Mouse (Mus musculus): Measurements from ENCODE around the gene Lypd5.

Gene Lypd5

DNA sequence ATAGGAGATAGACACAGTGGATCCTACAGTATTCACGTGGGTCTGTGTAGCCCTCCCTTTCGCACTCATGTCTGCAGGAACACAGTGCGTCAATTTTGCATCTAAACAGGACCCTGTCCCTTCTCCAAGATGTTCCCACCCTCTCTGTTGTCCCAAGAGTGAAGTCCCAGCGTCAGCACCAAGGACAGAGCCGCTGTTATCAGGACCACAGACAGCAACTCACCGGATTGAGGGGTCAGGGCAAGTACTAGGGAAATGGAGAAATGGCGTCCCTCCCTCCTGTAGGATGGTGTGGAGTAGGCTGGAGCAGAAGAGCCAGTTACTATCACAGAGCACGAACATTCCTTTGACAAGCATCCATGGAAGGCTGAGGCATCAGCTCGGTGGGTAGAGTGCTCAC, 10.3 kb downstream of the Lypd5 start:
- DNase-seq (ENCODE audit: low read depth, low spot score): peak; percentile 68

DNA sequence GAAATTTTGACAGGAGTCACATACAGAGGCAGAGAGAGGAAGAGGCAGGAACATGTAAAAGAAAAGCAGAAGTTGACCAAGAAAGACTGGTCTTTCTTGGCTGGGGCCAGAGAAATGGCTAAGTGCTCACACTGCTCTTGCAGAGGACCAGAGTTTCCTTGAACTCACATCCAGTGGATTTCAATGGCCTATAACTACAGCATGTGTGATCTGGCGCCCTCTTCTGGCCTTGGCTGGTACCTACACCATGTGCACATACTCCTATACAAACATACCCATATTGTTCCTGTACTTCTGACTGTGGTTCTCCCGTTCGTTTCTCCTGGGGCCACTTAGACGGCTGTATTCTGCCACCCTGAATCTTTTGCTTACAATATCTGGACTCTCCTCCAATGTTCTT, 12.0 kb downstream of the Lypd5 start:
- DNase-seq (ENCODE audit: low read depth, low spot score): no peak

DNA sequence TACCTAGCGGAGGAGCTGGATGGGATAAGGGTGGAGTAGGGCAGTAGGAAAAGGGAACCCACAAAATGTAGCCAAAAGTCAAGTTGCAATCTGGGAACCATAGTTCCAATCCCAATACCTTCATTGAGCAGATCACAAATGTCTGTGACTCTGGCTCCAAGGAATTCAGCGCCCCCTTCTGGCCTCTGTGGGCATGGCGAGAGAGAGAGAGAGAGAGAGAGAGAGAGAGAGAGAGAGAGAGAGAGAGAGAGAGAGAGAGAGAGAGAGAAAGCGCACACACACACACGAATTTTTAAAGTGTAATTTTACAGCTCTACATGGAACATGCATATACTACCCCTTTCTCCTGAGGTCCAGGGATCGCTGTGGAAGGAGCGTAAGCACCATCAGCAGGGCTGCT, 14.2 kb downstream of the Lypd5 start:
- DNase-seq (ENCODE audit: low read depth, low spot score): peak; percentile 56

DNA sequence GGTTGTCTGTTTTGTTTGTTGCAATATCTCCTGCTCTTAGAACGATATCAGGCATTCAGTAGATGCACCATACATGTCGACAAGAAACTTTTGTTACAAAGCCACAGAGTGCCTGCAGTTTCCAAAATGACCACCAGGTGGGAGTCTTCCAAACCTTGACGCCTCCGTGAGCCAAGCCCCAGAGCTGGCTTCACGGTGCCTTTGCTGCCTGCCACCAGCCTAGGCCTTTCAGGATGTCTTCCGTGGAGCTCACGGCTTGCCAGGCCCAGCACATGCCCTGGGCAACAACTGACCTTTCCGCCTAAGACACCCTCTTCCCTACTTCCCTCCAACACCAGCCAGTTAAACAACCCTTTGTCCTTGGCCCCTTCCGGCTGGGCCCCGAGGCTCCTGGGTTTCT, 15.8 kb downstream of the Lypd5 start:
- peak; percentile 88 for DNase-seq (ENCODE audit: low read depth, low spot score)

DNA sequence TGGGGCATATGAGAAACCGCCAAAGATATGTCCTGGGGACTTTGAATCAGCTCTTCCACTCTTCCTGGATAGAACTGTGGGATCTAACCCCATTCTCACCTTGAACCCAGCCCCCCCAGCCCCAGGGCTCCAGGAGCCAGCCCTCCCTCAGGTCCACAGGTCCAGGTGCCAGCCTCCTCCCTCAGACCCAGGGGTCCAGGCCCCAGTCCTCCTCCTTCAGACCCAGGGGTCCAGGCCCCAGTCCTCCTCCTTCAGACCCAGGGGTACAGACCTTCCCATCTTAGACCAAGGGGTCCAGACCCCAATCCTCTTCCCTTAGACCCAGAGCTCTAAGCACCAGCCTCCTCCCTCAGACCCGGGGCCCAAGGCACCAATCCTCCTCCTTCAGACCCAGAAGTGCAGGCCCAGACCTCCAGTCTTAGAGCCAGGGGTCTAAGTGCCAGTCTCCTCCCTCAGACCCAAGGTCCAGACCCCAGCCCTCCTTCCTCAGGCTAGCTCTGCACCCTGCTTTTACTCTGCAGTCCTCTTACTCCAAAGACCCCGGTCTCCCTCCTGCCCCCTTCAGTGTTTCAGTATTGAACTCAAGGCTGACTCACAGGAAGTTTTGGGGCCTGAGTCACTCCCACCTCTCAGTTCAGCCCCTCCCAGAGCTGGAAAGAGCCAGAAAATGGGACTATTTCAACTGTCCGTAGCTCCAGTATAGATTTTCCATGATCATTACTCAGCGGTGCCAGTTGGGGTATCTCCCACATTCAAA, 16.4 kb downstream of the Lypd5 start:
- no peak for DNase-seq (ENCODE audit: low read depth, low spot score)

DNA sequence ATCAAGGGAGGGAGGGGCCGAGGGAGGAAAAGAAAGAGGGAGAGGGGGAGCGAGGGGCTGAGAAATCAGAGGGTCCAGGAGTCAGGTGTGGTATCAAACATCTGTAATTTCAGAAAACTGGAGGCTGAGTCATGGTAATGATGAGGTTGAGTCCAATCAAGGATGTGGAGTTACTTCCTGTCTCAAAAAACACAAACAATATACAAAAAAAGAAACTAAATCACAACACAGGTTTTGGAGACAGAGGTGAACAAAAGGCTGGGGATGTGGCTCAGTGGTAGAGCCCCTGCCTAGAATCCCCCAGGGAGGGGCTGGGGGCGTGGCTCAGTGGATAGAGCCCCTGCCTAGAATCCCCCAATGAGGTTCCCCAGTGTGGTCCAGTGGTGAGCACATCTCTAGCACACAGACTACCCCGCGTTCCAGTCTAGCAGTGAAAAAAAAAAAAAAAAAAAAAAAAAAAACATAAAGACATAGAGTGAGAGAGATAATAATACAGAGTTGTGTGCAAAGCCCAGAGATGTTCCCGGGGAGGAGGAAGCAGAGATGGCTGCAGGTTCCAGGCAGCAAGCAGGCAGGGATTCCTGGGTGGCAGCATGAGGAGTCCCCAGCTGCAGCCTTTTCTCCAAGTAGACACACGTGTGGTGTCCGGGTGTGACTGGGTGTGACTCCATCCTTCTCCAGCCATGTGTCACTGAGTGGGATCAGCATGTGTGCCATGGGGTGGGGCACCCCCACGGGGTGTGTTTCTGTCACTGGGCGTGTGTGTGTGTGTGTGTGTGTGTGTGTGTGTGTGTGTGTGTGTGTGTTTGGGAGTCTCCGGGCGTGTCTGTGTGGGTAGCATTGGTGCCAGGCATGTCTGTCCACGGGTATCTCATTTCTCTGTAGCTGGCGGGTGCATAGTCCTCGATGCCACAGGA, 18.0 kb downstream of the Lypd5 start:
- DNase-seq (ENCODE audit: low read depth, low spot score): no peak

DNA sequence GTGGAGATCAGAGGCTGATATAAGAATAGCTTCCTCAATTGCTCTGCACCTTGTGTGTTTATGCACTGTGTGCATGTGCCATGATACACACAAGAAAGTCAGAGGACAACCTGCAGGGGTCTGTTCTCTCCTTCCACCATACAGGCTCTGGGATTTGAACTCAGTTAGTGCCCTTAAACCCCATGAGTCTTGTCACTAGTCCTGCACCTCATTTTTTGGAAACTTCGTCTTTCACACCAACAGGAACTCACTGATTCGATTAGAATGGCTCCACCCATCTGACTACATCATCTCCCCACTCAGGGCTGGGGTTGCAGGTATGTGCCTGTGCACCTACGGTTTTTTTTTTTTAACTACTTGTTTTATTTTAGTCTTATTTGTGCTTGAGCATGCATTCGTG, 19.2 kb downstream of the Lypd5 start:
- DNase-seq (ENCODE audit: low read depth, low spot score): no peak

DNA sequence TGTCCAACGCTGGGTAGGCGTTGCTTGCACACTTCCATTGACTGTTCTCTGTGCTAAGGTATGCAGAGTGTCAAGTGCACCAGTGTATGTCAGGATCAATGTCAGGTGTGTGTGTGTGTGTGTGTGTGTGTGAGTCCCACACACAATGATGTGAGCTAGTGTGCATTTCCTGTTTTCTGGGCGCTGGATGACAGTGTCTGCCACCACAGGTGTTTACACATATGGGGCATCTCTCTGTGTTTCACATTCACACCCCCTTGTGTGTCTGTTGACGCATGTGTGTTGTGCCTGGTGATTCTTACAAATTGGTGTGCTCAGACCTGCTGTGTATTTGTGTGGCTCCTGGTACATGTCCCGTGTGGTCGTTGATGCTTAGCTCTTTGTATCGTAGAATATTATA, 19.9 kb downstream of the Lypd5 start:
- DNase-seq (ENCODE audit: low read depth, low spot score): no peak

DNA sequence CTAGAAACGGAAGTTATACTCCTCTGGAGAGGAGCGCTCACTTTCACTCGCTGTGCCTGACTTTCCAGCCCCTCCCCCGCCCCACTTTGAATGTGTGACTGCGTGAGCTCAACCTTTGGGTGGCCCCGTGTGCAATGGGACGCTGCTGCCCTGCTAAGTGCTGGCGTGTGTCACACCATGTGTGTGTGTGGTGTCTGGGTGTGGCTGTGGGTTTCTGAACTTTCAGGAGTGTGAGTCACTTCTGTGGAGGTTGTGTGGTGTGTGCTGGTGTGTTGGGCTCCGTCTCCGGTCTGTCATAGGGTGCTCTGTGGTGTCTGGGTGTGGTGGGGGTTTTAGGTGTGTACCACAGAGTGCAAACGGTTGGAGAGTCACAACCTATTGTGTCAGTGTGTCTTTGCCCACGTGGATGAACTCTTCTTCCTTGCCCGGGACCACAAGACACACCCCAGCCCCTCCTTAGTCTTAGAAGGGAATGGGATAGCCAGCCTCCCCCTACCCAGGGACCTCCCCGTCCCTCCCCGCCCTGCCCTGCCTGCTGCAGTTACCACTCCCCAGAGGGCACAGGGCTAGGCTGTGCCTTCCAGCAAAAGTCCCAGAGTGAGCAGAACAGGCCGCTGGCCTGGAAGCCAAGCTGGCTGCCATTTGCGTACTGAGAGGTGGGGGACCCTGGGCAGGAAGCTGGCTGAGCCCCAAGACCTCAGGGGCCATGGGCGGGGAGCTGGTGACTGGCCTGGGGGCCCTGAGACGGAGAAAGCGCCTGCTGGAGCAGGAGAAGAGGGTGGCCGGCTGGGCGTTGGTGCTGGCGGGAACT, 20.9 kb downstream of the Lypd5 start, which contains the start of gene Kcnn4:
Kcnn4 (plus strand) TSS at position 533 of the 811 bp plus-strand sequence.
- DNase-seq (ENCODE audit: low read depth, low spot score): no peak

DNA sequence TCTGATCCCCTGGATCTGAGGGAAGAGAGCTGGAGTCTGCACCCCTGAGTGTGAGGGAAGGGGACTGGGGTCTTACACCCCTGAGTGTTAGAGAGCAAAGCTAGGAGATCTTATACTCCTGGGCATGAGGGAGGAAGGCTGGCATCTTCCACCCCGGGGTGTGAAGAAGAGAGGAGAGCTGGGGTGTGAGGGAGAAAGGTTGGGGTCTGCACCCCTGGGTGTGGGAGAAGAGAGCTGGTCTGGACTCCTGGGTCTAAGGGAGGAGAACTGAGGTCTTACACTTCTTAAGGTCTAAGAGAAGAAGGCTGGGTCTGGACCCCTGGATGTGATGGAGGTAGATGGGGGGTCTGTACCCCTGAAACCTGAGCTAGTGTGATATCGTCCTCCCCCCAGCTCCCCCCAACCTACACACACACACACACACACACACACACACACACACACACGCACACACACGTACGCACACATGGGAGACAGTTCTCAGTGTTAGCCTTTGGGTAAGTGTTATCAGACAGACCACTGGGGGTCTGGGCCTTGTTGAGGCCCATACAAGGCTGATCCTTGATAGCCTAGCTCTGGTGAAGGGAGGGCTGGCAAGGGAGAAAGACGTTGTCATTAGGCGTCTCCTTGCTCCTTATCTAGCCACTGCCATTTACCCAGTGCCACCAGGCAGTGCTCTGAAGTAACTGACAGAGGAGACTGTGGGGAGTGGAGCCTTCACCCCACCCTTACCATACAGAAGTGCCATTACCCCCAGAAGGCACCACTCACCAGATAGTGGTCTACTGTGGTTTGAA, 22.2 kb downstream of the Lypd5 start:
- DNase-seq (ENCODE audit: low read depth, low spot score): no peak

DNA sequence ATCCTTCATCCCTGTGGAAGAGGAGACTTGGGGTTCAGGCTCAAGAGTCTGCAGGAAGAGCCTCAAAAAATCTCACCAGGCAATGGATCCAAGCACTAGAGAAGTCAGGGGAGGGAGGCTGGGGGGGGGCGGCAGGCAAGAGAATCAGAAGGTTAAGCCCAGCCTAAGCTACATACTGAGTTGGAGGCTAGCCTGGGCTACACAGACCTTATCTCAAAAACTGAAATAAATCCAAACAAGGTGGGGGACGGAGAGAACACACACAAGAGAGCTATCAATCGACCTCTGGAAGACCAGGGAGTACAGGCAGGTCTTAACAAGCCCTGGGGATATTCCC, 22.8 kb downstream of the Lypd5 start:
- DNase-seq (ENCODE audit: low read depth, low spot score): no peak

DNA sequence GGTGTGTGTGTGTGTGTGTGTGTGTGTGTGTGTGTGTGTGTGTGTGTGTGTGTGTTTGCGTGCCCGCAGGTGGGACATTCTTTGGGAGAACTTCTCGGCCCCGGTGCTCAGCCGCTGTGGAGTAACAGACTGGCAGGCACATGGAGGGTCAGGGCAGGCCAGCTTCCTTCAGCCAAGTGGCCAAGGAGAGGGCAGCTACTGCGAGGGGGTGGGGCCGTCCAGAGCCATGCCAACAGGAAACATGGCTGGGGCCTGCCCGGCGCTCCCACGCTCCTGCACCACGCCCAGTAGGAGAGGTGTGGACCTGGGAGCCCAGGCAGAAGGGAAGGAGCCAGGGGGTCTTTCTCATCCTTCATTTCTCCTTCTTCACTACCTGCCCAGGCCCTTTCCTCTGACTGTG, 23.3 kb downstream of the Lypd5 start:
- no peak for DNase-seq (ENCODE audit: low read depth, low spot score)

DNA sequence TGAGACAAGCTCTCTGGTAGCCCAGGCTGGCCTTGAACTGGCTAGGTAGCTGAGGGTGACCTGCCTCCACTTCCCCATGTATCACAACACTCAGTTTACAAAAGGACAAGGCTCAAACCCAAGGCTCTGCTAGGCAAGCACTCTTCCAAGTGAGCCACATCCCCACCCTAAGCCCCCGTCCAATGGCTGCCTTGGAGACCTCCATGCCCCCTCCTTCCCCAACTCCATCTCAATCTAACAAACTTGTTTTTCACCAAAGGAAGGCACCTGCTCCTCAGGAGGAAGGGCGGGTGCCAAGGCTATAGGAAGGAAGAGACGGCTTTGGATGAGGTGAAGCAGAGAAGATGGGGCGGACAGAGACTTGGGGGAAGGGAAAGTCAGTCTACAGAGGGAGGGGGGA, 23.8 kb downstream of the Lypd5 start:
- no peak for DNase-seq (ENCODE audit: low read depth, low spot score)

DNA sequence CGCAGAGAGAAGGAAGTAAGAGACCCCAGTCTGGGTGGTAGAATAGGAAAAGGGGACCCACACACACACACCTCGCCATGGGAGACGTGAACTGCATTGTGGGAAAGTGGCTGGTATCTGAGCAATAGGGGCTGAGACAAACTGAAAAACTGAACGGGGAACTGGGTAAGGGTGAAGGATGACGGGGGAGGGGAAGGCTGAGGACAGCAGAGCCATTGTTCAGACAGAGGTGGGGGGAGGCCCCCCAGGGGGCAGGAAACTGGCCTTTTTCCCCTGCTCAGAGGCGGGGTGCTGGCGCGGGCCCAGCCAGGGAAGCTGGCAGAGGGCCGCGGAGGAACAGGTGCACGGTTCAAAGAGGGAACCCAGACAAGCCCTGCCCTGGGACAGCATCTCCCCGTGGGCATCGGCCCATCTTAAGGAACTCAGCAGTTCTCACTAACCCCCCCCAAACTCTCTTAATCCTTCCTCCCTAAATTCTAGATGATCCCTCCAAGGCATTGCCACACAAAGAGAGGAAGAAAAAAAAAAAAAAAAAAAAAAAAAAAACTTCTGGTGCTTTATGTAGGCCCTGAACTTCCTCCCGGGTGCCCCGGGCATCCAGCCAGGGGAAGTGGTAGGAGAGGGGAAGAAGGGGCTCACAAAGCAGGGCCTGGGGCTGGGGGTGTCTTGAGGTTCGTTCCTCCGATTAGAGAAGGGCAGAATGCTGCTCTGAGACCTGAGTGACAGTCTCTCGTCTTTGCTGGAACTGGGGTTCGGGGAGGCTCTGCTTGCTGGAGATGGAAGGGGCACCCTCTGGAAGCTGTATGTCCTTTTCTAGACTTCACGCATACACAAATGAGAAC, 24.8 kb downstream of the Lypd5 start:
- DNase-seq (ENCODE audit: low read depth, low spot score): no peak

DNA sequence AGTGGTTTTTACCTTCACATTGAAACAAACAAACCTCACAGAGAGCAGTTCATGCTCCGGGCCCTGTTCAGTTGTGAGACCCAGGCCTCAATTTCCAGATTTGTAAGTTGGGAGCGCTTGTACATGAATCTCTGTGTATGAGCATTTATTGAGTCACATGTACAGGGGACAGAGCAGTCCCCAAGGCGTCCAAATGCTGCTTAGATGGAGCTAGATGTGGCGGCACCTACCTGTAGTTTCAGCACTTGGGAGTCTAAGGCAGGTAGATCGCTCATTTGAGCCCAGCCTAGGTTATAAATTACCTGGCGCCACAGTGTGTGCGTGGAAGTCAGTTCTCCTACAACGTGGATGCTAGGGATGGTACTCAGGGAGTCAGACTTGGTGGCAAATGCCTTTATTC, 27.5 kb downstream of the Lypd5 start:
- DNase-seq (ENCODE audit: low read depth, low spot score): no peak

DNA sequence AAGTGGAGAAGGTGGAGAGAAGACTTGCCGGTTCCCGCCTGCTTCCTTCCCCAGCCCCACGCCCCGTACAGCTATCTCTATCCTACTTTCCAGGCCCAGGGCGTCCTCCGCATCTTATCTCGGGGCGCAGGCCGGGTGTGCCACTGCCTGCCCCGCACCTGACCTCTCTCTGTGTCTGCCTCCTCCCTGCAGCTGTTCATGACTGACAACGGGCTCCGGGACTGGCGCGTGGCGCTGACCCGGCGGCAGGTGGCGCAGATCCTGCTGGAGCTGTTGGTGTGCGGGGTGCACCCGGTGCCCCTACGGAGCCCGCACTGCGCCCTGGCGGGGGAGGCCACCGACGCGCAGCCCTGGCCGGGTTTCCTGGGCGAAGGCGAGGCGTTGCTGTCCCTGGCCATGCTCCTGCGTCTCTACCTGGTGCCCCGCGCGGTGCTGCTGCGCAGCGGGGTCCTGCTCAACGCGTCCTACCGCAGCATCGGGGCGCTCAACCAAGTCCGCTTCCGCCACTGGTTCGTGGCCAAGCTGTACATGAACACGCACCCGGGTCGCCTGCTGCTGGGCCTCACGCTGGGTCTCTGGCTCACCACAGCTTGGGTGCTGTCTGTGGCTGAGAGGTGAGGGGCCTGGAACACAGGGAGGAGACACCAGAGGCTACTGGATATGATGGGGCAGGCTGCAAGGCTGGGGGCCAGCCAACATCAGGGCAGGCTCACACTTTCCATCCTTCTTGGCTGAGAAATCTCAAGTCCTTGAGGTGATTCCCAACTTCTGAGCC, 28.3 kb downstream of the Lypd5 start:
- DNase-seq (ENCODE audit: low read depth, low spot score): peak; percentile 60

DNA sequence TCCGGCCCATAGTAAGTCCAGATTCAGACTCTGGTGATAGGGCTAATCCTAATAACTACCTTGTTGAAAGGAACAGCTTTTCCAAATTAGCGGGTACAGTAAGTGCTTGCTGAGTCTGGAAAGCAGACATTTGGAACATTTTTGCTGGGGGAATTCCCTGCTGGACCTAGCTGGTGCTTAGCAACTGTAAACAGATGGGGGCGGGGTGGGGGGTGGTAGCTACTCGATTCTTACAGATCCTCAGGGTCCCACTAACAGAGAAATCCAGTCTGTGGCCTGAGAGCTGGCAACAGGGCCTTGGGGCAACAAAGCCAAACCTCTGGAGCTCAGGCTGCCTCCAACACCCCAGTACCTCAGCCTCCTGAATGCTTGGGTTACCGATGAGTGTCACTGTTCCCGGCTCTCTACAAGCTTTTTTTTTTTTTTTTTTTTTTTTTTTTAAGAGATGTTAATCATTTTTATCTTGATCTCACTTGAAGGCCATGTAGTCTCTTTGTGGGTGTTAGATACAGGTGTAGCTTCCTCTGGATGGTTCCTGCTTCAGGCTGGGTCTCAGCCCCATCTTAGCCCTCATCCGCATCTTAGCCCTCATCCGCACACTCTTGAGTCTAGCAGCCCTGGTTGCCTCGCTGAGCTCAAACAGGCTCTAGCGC, 29.2 kb downstream of the Lypd5 start:
- no peak for DNase-seq (ENCODE audit: low read depth, low spot score)

DNA sequence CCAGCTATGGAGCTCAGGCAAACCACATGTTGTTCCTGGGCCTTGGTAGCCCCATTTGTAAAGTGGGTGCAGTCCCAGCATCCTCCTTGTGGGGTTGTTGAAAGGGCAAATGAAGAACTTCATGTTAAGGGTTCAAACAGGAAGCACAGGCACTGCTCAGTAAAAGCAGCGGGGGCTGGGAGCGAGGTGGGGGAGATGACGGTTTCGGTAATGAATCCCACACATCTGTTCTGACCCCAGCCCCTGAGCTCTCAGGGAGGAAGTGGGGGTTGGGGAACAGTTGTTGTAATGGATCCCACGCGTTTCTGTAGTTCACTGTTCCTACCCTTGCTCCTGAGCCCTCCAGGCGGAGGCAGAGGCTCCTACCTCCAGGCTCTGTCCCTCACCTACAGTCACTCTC, 30.9 kb downstream of the Lypd5 start:
- DNase-seq (ENCODE audit: low read depth, low spot score): no peak

DNA sequence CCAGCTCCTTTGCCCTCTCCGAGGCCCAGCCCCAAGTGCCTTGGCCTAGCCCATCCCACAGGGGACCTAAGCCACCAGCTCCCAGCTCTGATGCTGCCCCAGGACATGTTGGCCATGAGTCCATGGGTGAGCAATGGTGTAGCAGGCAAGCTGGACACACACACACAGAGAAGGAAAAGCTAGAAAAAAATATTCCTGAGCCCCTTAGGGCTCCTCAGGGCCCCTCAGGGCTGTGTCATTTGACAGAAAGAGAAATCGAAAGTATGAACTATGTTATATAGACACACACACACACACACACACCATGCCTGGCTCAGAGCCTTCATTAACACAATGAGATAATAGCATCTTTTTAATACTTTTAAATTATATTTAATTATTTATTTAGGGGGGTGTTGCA, 31.4 kb downstream of the Lypd5 start:
- DNase-seq (ENCODE audit: low read depth, low spot score): no peak
